Mouse (Mus musculus) forebrain, embryonic 13.5 days (tissue): ENCODE data around the gene Ddx55. TPM values are rescaled to one million over a fixed set of nuclear protein-coding genes. Genes with fewer than 3 reads are reported as not detected.
"Not testable (repeated sequence)": the region's sequence is repeated elsewhere in the genome, so short reads cannot be mapped to it uniquely, and the experiment has no call there.

Source experiments
- ATAC-seq: fragments of 200-750 bp; cut with Nextera tagmentation; 2 replicates; pipeline ENCODE4 v1.8.0; 2017
- H3K27ac ChIP-seq: fragments of 300-500 bp; sonication (generic); 2 replicates; pipeline ENCODE4 v1.5.1; 2015; ENCODE audit warnings: inconsistent platforms, mild to moderate bottlenecking, moderate library complexity
- H3K27me3 ChIP-seq: fragments of 300-500 bp; sonication (generic); 2 replicates; pipeline ENCODE4 v1.6.1; 2015; ENCODE audit warnings: mild to moderate bottlenecking, inconsistent platforms
- H3K36me3 ChIP-seq: fragments of 300-500 bp; sonication (generic); 2 replicates; pipeline ENCODE4 v1.6.1; 2015; ENCODE audit warnings: mild to moderate bottlenecking, inconsistent platforms; ENCODE audit not compliant: poor library complexity, severe bottlenecking
- H3K4me1 ChIP-seq: fragments of 300-500 bp; sonication (generic); 2 replicates; pipeline ENCODE4 v1.6.1; 2015; ENCODE audit warnings: inconsistent platforms
- H3K4me2 ChIP-seq: fragments of 300-500 bp; sonication (generic); 2 replicates; pipeline ENCODE4 v1.6.1; 2015; ENCODE audit warnings: inconsistent platforms, mild to moderate bottlenecking, moderate library complexity
- H3K4me3 ChIP-seq: fragments of 300-500 bp; sonication (generic); 2 replicates; pipeline ENCODE4 v1.5.1; 2015; ENCODE audit warnings: mild to moderate bottlenecking, inconsistent platforms
- H3K9ac ChIP-seq: fragments of 300-500 bp; sonication (generic); 2 replicates; pipeline ENCODE4 v1.6.1; 2015; ENCODE audit warnings: mild to moderate bottlenecking, inconsistent platforms
- H3K9me3 ChIP-seq: fragments of 300-500 bp; sonication (generic); replicated peaks from 2 replicates; pipeline ENCODE4 v1.6.1; 2016; ENCODE audit warnings: inconsistent platforms
- WGBS: fragments of 180-500 bp; shearing (Covaris S2); methylation state at CpG from one replicate; pipeline ENCODE4 v1.1.7; 2015; 5-methylcytosine and 5-hydroxymethylcytosine counted together
- polyA plus RNA-seq: library from polyadenylated mRNA; unstranded; fragments of >200 nt; fragmentation: Nextera tagmentation; extraction: Ambion mirVana; gene quantifications from 2 replicates; pipeline ENCODE4 v1.2.1, GENCODE M21; 2015

Ddx55 gene
- polyA plus RNA-seq, 1 experiment from 2014 or later = 23.3 TPM

GRCm38 (mm10) chr5:124540383-124540786 lies 12.3 kb upstream of the Ddx55 start, which contains the start of gene Tmed2:
Tmed2 (plus strand) TSS chr5:124540695.
- Histone ChIP-seq H3K9ac (peak within 1 kb of the TSS; percentile 87), H3K36me3 (peaks cover 25% of the 10 kb centered on the region), H3K4me1 (peaks cover 20% of the 10 kb centered on the region), H3K9me3 (no peaks in the 10 kb centered on the region), H3K4me2 (peak within 1 kb of the TSS; percentile 86), H3K4me3 (peak within 1 kb of the TSS; percentile 94), H3K27ac (peak within 1 kb of the TSS; percentile 80), H3K27me3 (no peaks in the 10 kb centered on the region)
- under 1% methylated on average over 35 of the region's 35 CpGs for WGBS
- peak; percentile 97 for ATAC-seq

GRCm38 (mm10) chr5:124540905-124541601 lies 11.6 kb upstream of the Ddx55 start:
- Histone ChIP-seq H3K9me3 (no peaks in the 10 kb centered on the region), H3K27ac (peak overlapping the region; percentile 80), H3K9ac (peak overlapping the region; percentile 87), H3K36me3 (peaks cover 31% of the 10 kb centered on the region), H3K4me2 (peak overlapping the region; percentile 86), H3K4me1 (peaks cover 20% of the 10 kb centered on the region), H3K4me3 (peak overlapping the region; percentile 94), H3K27me3 (no peaks in the 10 kb centered on the region)
- under 1% methylated on average over 68 of the region's 89 CpGs for WGBS
- ATAC-seq = peak; percentile 75

DNA sequence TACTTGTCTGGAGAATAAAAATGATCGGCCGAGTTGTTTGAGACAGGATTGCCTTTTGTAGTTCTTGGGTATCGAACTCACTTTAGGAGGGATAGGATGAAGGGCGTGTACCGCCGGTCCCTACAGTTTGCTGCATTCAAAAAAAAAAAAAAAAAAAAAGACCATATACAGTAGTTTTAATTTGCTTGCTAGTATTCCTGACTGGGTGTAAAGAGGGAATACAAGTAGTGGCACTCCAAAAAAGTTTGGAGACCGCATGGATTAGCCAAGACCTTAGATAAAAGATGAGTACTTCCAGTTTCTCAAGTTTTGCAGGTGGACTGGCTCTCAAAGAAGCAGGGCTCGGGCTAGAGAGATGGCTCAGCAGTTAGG lies 11.1 kb upstream of the Ddx55 start:
- Histone ChIP-seq H3K4me3 (peak overlapping the region; percentile 94), H3K36me3 (peaks cover 37% of the 10 kb centered on the region), H3K27ac (peak overlapping the region; percentile 80; the same call in 1 of the 2 replicates), H3K4me2 (peak overlapping the region; percentile 86), H3K27me3 (no peaks in the 10 kb centered on the region), H3K9me3 (no peaks in the 10 kb centered on the region), H3K4me1 (peaks cover 20% of the 10 kb centered on the region), H3K9ac (peak overlapping the region; percentile 87)
- ATAC-seq = no peak
- WGBS = 10% methylated on average over 8 of the region's 8 CpGs

GRCm38 (mm10) chr5:124550737-124551136 lies 1.9 kb upstream of the Ddx55 start:
- not testable (repeated sequence) for ATAC-seq, H3K4me3 ChIP-seq, H3K4me2 ChIP-seq, H3K27me3 ChIP-seq, H3K9me3 ChIP-seq, H3K9ac ChIP-seq, H3K27ac ChIP-seq
- 80% methylated on average over 4 of the region's 4 CpGs for WGBS
- peaks cover 45% of the 10 kb centered on the region for H3K36me3 ChIP-seq
- peaks cover 16% of the 10 kb centered on the region for H3K4me1 ChIP-seq

GRCm38 (mm10) chr5:124551349-124552093 lies 1.1 kb upstream of the Ddx55 start:
- Histone ChIP-seq H3K4me1 (peaks cover 16% of the 10 kb centered on the region), H3K4me2 (peak overlapping the region; percentile 76), H3K4me3 (peak overlapping the region; percentile 90), H3K36me3 (peaks cover 45% of the 10 kb centered on the region), H3K9ac (0 out of 2 replicates have a peak overlapping the region, but pooled peaks have one; percentile 78)
- H3K27ac ChIP-seq, ATAC-seq, H3K27me3 ChIP-seq, H3K9me3 ChIP-seq: not testable (repeated sequence)
- 32% methylated on average over 5 of the region's 5 CpGs for WGBS

- Histone ChIP-seq H3K27ac (peak overlapping the region; percentile 87; the same call in 1 of the 2 replicates), H3K4me1 (peaks cover 16% of the 10 kb centered on the region), H3K9ac (peak overlapping the region; percentile 78), H3K27me3 (no peaks in the 10 kb centered on the region), H3K4me2 (peak overlapping the region; percentile 76), H3K36me3 (peaks cover 45% of the 10 kb centered on the region), H3K4me3 (peak overlapping the region; percentile 90), H3K9me3 (no peaks in the 10 kb centered on the region)
- no peak for ATAC-seq
- 9% methylated on average over 9 of the region's 9 CpGs for WGBS
These were observed 581 bp upstream of the Ddx55 start for GRCm38 (mm10) chr5:124552094-124552472.

DNA sequence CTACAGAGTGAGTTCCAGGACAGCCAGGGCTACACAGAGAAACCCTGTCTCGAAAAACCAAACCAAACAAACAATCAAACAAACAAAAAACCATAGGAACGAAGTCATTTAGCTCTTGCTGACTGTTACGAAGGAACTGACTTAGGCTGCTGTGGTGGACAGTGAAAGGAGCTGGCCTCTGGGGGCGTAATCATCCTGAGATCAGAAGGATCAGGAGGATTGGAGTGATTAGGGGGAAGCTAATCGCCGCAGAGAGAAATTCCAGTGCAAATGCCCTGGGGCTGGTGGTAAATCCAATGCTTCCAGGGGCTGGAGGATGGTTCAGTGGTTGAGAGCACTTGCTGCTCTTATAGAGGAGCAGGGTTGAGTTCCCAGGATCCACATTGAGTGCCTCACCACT lies 943 bp downstream of the Ddx55 start:
- Histone ChIP-seq H3K4me2 (peak overlapping the region; percentile 76), H3K4me3 (peak overlapping the region; percentile 90), H3K36me3 (peaks cover 45% of the 10 kb centered on the region), H3K27me3 (no peaks in the 10 kb centered on the region), H3K9me3 (no peaks in the 10 kb centered on the region), H3K9ac (peak overlapping the region; percentile 78; the same call in 1 of the 2 replicates), H3K4me1 (peaks cover 16% of the 10 kb centered on the region), H3K27ac (no peak overlapping the region)
- ATAC-seq = no peak
- 71% methylated on average over 6 of the region's 6 CpGs for WGBS

- ATAC-seq = no peak
- no peak overlapping the region for H3K4me3 ChIP-seq
- H3K4me1 ChIP-seq = peaks cover 16% of the 10 kb centered on the region
- no peaks in the 10 kb centered on the region for H3K9me3 ChIP-seq
- 90% methylated on average over 1 of the region's 1 CpGs for WGBS
- H3K9ac ChIP-seq = no peak overlapping the region
- H3K4me2 ChIP-seq = no peak overlapping the region
- H3K36me3 ChIP-seq = peaks cover 57% of the 10 kb centered on the region
- H3K27ac ChIP-seq = no peak overlapping the region
- H3K27me3 ChIP-seq = no peaks in the 10 kb centered on the region
These were observed 2.5 kb downstream of the Ddx55 start for GRCm38 (mm10) chr5:124555145-124555544.

DNA sequence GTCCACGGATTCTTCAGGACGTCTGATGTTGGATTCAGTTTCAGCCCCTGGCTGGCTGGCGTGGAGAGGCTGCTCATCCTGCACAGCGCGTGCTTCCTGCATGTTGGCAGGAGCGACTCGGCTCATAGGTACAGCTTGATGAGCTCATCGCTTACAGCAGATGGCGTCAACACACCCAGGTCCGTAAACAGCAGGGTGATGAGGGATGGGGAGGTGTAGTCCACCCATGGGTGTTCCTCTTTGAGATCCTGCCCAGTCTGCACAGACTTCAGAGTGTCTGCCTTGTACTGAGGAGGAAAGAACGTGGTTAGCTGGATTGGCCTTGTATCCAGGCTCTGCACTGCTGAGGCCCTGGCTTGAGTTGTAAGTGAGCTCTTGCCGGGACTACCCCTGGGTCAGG lies 18.4 kb downstream of the Ddx55 start:
- WGBS = 89% methylated on average over 12 of the region's 12 CpGs
- H3K36me3 ChIP-seq = peaks cover 99% of the 10 kb centered on the region

GRCm38 (mm10) chr5:124575467-124575866 lies 22.8 kb downstream of the Ddx55 start:
- ATAC-seq = no peak
- 95% methylated on average over 7 of the region's 7 CpGs for WGBS
- Histone ChIP-seq H3K27ac (no peak overlapping the region), H3K4me1 (peaks cover 22% of the 10 kb centered on the region), H3K9me3 (no peaks in the 10 kb centered on the region), H3K4me3 (no peak overlapping the region), H3K27me3 (no peaks in the 10 kb centered on the region), H3K4me2 (no peak overlapping the region), H3K36me3 (peaks cover 69% of the 10 kb centered on the region), H3K9ac (no peak overlapping the region)

More for the DNA sequence above, 18.4 kb downstream of the Ddx55 start:
- ATAC-seq = no peak
- Histone ChIP-seq H3K27ac (no peak overlapping the region), H3K4me3 (no peak overlapping the region), H3K4me1 (no peaks in the 10 kb centered on the region), H3K4me2 (no peak overlapping the region), H3K9me3 (no peaks in the 10 kb centered on the region), H3K27me3 (no peaks in the 10 kb centered on the region), H3K9ac (no peak overlapping the region)

DNA sequence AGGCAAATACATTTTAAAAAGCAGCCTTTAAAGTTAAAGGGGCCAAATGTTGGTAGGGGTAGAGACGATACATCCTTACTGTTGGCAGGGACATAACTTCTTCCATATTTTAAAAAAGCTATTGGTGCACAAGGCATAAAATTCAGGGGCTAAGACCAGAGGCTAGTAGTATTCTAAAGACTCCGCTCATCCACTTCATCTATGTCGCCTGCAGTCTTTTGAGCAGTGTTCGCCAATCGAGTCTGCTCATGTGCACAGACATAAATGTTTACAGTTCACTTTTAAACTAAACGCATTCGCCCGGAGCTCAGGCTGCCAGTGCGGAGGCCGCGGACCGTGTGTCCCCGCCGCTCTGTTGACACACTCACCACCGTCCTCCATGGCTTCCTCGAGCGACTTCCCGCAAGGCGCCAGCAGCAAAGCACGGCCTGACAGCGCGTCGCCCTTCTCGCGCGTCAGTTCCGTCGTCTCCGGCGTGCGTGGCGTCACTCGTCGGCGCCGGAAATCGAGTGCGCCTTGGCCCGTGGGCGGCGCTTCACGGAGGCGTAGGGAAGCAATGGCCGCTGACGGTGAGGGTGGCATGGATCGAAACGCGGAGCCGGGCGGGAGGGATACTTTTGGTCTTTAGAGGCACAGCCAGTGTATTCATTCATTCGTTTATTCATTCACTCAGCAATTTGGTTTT lies 26.1 kb downstream of the Ddx55 start, which contains the start of the genes Eif2b1 and Gtf2h3:
Eif2b1 (minus strand) TSS at position 499 of the 685 bp plus-strand sequence.
Gtf2h3 (plus strand) TSS at position 508 of the 685 bp plus-strand sequence.
- H3K27ac ChIP-seq = 0 out of 2 replicates have a peak within 1 kb of the TSS, but pooled peaks have one; percentile 35
- under 1% methylated on average over 51 of the region's 51 CpGs for WGBS

More for the DNA sequence above, 26.1 kb downstream of the Ddx55 start, which contains the start of the genes Eif2b1 and Gtf2h3:
- H3K4me3 ChIP-seq = peak within 1 kb of the TSS; percentile 88
- peak within 1 kb of the TSS; percentile 87 for H3K4me2 ChIP-seq
- no peaks in the 10 kb centered on the region for H3K27me3 ChIP-seq
- peaks cover 48% of the 10 kb centered on the region for H3K36me3 ChIP-seq
- H3K4me1 ChIP-seq = peaks cover 30% of the 10 kb centered on the region
- ATAC-seq = peak; percentile 96
- H3K9me3 ChIP-seq = no peaks in the 10 kb centered on the region
- peak within 1 kb of the TSS; percentile 87 for H3K9ac ChIP-seq
